Mouse (Mus musculus) hindbrain, embryonic 12.5 days (tissue): ENCODE results near the gene Prss44. TPM values are rescaled to one million over a fixed set of nuclear protein-coding genes. Genes with fewer than 3 reads are reported as not detected.
"Not testable (repeated sequence)": the region's sequence is repeated elsewhere in the genome, so short reads cannot be mapped to it uniquely, and the experiment has no call there.

Experiments used
- ATAC-seq: fragments of 200-750 bp; cut with Nextera tagmentation; 2 replicates; pipeline ENCODE4 v1.8.0; 2017; ENCODE audit warnings: moderate TSS enrichment; ENCODE audit not compliant: low FRiP score
- H3K27ac ChIP-seq: fragments of 300-500 bp; sonication (generic); 2 replicates; pipeline ENCODE4 v1.5.1; 2016; ENCODE audit warnings: mild to moderate bottlenecking
- H3K27me3 ChIP-seq: fragments of 300-500 bp; sonication (generic); 2 replicates; pipeline ENCODE4 v1.6.1; 2016; ENCODE audit warnings: mild to moderate bottlenecking
- H3K36me3 ChIP-seq: fragments of 300-500 bp; sonication (generic); 2 replicates; pipeline ENCODE4 v1.6.1; 2016; ENCODE audit warnings: mild to moderate bottlenecking
- H3K4me1 ChIP-seq: fragments of 300-500 bp; sonication (generic); 2 replicates; pipeline ENCODE4 v1.6.1; 2016
- H3K4me2 ChIP-seq: fragments of 300-500 bp; sonication (generic); replicated peaks from 2 replicates; pipeline ENCODE4 v1.6.1; 2016; ENCODE audit warnings: mild to moderate bottlenecking
- H3K4me3 ChIP-seq: fragments of 300-500 bp; sonication (generic); 2 replicates; pipeline ENCODE4 v1.5.1; 2016; ENCODE audit warnings: mild to moderate bottlenecking
- H3K9ac ChIP-seq: fragments of 300-500 bp; sonication (generic); 2 replicates; pipeline ENCODE4 v1.6.1; 2016; ENCODE audit warnings: mild to moderate bottlenecking, moderate library complexity
- H3K9me3 ChIP-seq: fragments of 300-500 bp; sonication (generic); replicated peaks from 2 replicates; pipeline ENCODE4 v1.6.1; 2016; ENCODE audit warnings: mild to moderate bottlenecking
- WGBS: fragments of 180-500 bp; shearing (Covaris S2); methylation state at CpG from one replicate; pipeline ENCODE4 v1.1.7; 2016; 5-methylcytosine and 5-hydroxymethylcytosine counted together
- polyA plus RNA-seq: library from polyadenylated mRNA; unstranded; fragments of >200 nt; fragmentation: Nextera tagmentation; extraction: Ambion mirVana; gene quantifications from 2 replicates; pipeline ENCODE4 v1.2.1, GENCODE M21; 2016

Gene Prss44
- polyA plus RNA-seq, 1 experiment from 2014 or later: not detected

- H3K4me2 ChIP-seq: no peak overlapping the region
- H3K4me1 ChIP-seq: no peaks in the 10 kb centered on the region
- ATAC-seq: no peak
- H3K9me3 ChIP-seq: no peaks in the 10 kb centered on the region
- H3K27me3 ChIP-seq: no peaks in the 10 kb centered on the region
- no peak overlapping the region for H3K9ac ChIP-seq
- WGBS: 82% methylated on average over 4 of the region's 4 CpGs
- no peaks in the 10 kb centered on the region for H3K36me3 ChIP-seq
- H3K4me3 ChIP-seq: no peak overlapping the region
- H3K27ac ChIP-seq: no peak overlapping the region
Observed at GRCm38 (mm10) chr9:110790462-110790861, 23.3 kb upstream of the Prss44 start.

DNA sequence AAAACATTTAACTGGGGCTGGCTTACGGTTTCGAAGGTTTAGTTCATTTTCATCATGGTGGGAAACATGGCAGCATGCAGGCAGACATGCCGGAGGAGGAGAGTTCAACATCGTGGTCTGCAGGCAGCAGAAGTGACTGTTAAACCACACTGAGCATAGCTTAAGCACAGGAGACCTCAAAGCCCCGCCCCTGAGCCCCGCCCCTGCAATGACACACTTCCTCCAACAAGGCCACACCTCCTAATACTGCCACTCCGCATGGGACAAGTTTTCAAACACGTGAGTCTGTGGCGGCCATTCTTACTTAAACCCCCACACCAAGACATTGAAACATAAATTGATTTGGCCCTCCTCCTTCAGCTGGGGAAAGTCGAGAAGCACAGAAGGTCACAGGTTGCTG is 16.8 kb upstream of the Prss44 start:
- ATAC-seq: no peak
- 88% methylated on average over 10 of the region's 10 CpGs for whole genome bisulfite sequencing
- H3K4me3 ChIP-seq: no peak overlapping the region
- no peak overlapping the region for H3K4me2 ChIP-seq
- H3K9me3 ChIP-seq: no peaks in the 10 kb centered on the region
- H3K4me1 ChIP-seq: no peaks in the 10 kb centered on the region
- no peak overlapping the region for H3K9ac ChIP-seq
- no peak overlapping the region for H3K27ac ChIP-seq
- H3K27me3 ChIP-seq: no peaks in the 10 kb centered on the region
- no peaks in the 10 kb centered on the region for H3K36me3 ChIP-seq

DNA sequence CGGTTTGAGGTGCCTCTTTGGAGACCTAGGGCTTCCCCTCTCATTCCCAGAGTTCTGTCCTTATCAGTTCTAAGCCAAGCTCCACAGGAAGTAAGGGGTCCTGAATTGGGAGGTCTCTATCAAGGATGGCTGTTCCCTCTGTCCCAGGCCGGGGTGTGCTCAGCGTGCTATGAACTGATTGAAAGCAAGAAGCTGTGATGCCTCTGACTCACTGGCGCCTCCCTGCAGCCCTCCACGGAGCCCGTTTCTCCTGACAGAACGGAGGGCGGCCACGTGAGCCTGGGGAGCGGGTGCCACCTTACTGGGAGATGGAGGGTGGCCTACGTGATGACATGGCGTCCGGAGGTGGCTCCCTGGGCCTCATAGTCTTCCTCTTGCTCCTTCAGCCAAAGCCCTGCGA is 15.9 kb upstream of the Prss44 start, which contains the start of gene Prss42:
Gene Prss42 (plus strand): TSS at position 301 of the 400 bp plus-strand sequence.
- no peak for ATAC-seq
- Histone ChIP-seq H3K36me3 (no peaks in the 10 kb centered on the region), H3K27ac (no peak within 1 kb of the TSS), H3K4me2 (no peak within 1 kb of the TSS), H3K27me3 (no peaks in the 10 kb centered on the region), H3K4me3 (no peak within 1 kb of the TSS), H3K9me3 (no peaks in the 10 kb centered on the region), H3K9ac (no peak within 1 kb of the TSS), H3K4me1 (no peaks in the 10 kb centered on the region)
- 93% methylated on average over 14 of the region's 14 CpGs for WGBS

GRCm38 (mm10) chr9:110800834-110801479 is 12.8 kb upstream of the Prss44 start:
- Histone ChIP-seq H3K9me3 (no peaks in the 10 kb centered on the region), H3K9ac (no peak overlapping the region), H3K36me3 (no peaks in the 10 kb centered on the region), H3K4me1 (no peaks in the 10 kb centered on the region), H3K4me2 (no peak overlapping the region), H3K4me3 (no peak overlapping the region), H3K27me3 (no peaks in the 10 kb centered on the region), H3K27ac (no peak overlapping the region)
- 90% methylated on average over 8 of the region's 8 CpGs for WGBS
- no peak for ATAC-seq

GRCm38 (mm10) chr9:110803294-110803693 is 10.5 kb upstream of the Prss44 start:
- Histone ChIP-seq H3K4me2 (no peak overlapping the region), H3K27me3 (no peaks in the 10 kb centered on the region), H3K4me1 (no peaks in the 10 kb centered on the region), H3K9me3 (no peaks in the 10 kb centered on the region), H3K4me3 (no peak overlapping the region), H3K27ac (no peak overlapping the region), H3K36me3 (no peaks in the 10 kb centered on the region), H3K9ac (no peak overlapping the region)
- WGBS: 71% methylated on average over 4 of the region's 4 CpGs
- no peak for ATAC-seq

DNA sequence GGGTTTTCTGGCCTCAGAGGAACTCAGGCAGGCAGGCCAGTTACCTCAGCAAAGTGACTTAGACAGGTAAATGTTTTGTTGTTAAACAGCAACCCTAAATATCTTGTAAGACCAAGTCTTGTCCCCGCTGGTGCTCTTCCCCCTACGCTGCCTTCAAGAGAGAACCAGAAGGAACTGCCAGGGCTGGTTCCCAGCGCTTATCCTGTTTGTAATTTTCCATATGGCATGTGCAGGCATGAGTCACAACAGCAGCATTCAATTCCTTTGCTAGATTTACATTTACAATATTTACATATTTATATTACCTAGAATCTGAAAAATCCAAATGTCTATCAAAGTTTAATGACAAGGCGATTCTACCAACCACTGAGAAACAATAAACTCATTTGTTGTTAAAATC is 3.7 kb upstream of the Prss44 start:
- Histone ChIP-seq H3K4me2 (no peak overlapping the region), H3K4me1 (no peaks in the 10 kb centered on the region), H3K9me3 (no peaks in the 10 kb centered on the region), H3K9ac (no peak overlapping the region), H3K4me3 (no peak overlapping the region), H3K27me3 (no peaks in the 10 kb centered on the region), H3K27ac (no peak overlapping the region), H3K36me3 (no peaks in the 10 kb centered on the region)
- WGBS: 91% methylated on average over 4 of the region's 4 CpGs
- no peak for ATAC-seq

- not testable (repeated sequence) for H3K4me1 ChIP-seq, H3K27ac ChIP-seq, H3K36me3 ChIP-seq, H3K4me3 ChIP-seq, H3K9ac ChIP-seq, H3K4me2 ChIP-seq, ATAC-seq, H3K9me3 ChIP-seq, H3K27me3 ChIP-seq
Observed at GRCm38 (mm10) chr9:110820546-110820945, 6.8 kb downstream of the Prss44 start.

- Histone ChIP-seq H3K36me3 (no peaks in the 10 kb centered on the region), H3K27ac (no peak overlapping the region), H3K9me3 (no peaks in the 10 kb centered on the region), H3K4me1 (no peaks in the 10 kb centered on the region), H3K4me3 (no peak overlapping the region), H3K27me3 (no peaks in the 10 kb centered on the region), H3K4me2 (no peak overlapping the region), H3K9ac (no peak overlapping the region)
- no peak for ATAC-seq
- WGBS: 85% methylated on average over 7 of the region's 7 CpGs
Observed at GRCm38 (mm10) chr9:110821436-110821835, 7.6 kb downstream of the Prss44 start.

- Histone ChIP-seq H3K4me3 (no peak overlapping the region), H3K27ac (no peak overlapping the region), H3K27me3 (no peaks in the 10 kb centered on the region), H3K4me1 (no peaks in the 10 kb centered on the region), H3K36me3 (no peaks in the 10 kb centered on the region), H3K9me3 (no peaks in the 10 kb centered on the region), H3K9ac (no peak overlapping the region), H3K4me2 (no peak overlapping the region)
- WGBS: 83% methylated on average over 4 of the region's 4 CpGs
- ATAC-seq: no peak
Observed at GRCm38 (mm10) chr9:110825426-110825825, 11.6 kb downstream of the Prss44 start.

- Histone ChIP-seq H3K4me1 (no peaks in the 10 kb centered on the region), H3K4me3 (no peak overlapping the region), H3K27me3 (no peaks in the 10 kb centered on the region), H3K4me2 (no peak overlapping the region), H3K27ac (no peak overlapping the region), H3K9ac (no peak overlapping the region), H3K36me3 (no peaks in the 10 kb centered on the region), H3K9me3 (no peaks in the 10 kb centered on the region)
- WGBS: 73% methylated on average over 7 of the region's 7 CpGs
- ATAC-seq: no peak
Observed at GRCm38 (mm10) chr9:110825832-110826231, 12.0 kb downstream of the Prss44 start.

- ATAC-seq: no peak
- 88% methylated on average over 3 of the region's 3 CpGs for WGBS
Observed at GRCm38 (mm10) chr9:110826390-110826789, 12.6 kb downstream of the Prss44 start, which contains the start of gene Prss43. Gene Prss43 (plus strand): TSS chr9:110826690.

DNA sequence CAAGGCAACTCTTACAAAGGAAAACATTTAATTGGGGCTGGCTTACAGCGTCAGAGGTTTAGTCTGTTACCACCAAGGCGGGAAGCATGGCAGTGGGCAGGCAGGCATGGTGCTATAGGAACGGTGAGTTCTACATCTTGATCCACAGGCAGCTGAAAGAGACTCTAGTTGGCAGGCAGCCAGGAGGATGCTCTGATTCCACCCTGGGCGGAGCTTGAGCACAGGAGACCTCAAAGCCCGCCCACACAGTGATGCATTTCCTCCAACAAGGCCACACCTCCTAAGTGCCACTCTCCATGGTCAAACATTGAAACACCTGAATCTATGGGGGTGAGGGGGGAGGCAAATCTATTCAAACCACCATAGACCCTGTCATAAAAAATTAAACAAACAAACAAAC is 19.2 kb downstream of the Prss44 start:
- Histone ChIP-seq H3K4me3 (no peak overlapping the region), H3K4me1 (0 out of 2 replicates have a peak, but pooled peaks cover 5% of the 10 kb centered on the region), H3K9me3 (no peaks in the 10 kb centered on the region), H3K36me3 (no peaks in the 10 kb centered on the region), H3K9ac (no peak overlapping the region), H3K27me3 (no peaks in the 10 kb centered on the region), H3K27ac (no peak overlapping the region), H3K4me2 (no peak overlapping the region)
- ATAC-seq: no peak
- WGBS: 79% methylated on average over 5 of the region's 5 CpGs

More at GRCm38 (mm10) chr9:110826390-110826789, 12.6 kb downstream of the Prss44 start, which contains the start of gene Prss43:
- no peaks in the 10 kb centered on the region for H3K9me3 ChIP-seq
- H3K4me2 ChIP-seq: no peak within 1 kb of the TSS
- H3K36me3 ChIP-seq: no peaks in the 10 kb centered on the region
- H3K9ac ChIP-seq: no peak within 1 kb of the TSS
- H3K4me1 ChIP-seq: no peaks in the 10 kb centered on the region
- no peak within 1 kb of the TSS for H3K4me3 ChIP-seq
- no peak within 1 kb of the TSS for H3K27ac ChIP-seq
- H3K27me3 ChIP-seq: no peaks in the 10 kb centered on the region

GRCm38 (mm10) chr9:110834411-110834810 is 20.6 kb downstream of the Prss44 start, which contains the start of gene Prss45:
Gene Prss45 (plus strand): TSS chr9:110834588.
- no peak within 1 kb of the TSS for H3K9ac ChIP-seq
- H3K27me3 ChIP-seq: no peaks in the 10 kb centered on the region
- H3K4me1 ChIP-seq: 0 out of 2 replicates have a peak, but pooled peaks cover 5% of the 10 kb centered on the region
- peak within 1 kb of the TSS; percentile 24; the same call in 1 of the 2 replicates for H3K4me2 ChIP-seq
- no peak within 1 kb of the TSS for H3K4me3 ChIP-seq
- H3K36me3 ChIP-seq: no peaks in the 10 kb centered on the region
- WGBS: 78% methylated on average over 19 of the region's 19 CpGs
- no peaks in the 10 kb centered on the region for H3K9me3 ChIP-seq
- H3K27ac ChIP-seq: no peak within 1 kb of the TSS
- no peak for ATAC-seq
